Mouse (Mus musculus): ENCODE data around the gene Trpv1.

The Trpv1 gene

GRCm38 (mm10) chr11:73233992-73234391 lies at the start of gene Trpv1:
Gene Trpv1, plus strand, starts transcription at chr11:73234292.
- no peak for DNase-seq (ENCODE audit: low spot score)

- DNase-seq (ENCODE audit: low spot score), result no peak
These were observed 48.0 kb upstream of the Trpv1 start for GRCm38 (mm10) chr11:73185872-73186615.

- no peak for DNase-seq (ENCODE audit: low spot score)
These were observed 46.9 kb upstream of the Trpv1 start for GRCm38 (mm10) chr11:73187231-73187630.

GRCm38 (mm10) chr11:73193047-73193446 lies 41.0 kb upstream of the Trpv1 start:
- DNase-seq (ENCODE audit: low spot score), result no peak

GRCm38 (mm10) chr11:73194444-73194843 lies 39.6 kb upstream of the Trpv1 start:
- no peak for DNase-seq (ENCODE audit: low spot score)

GRCm38 (mm10) chr11:73198190-73198589 lies 35.9 kb upstream of the Trpv1 start:
- no peak for DNase-seq (ENCODE audit: low spot score)

- peak; percentile 83 for DNase-seq (ENCODE audit: low spot score)
These were observed 35.4 kb upstream of the Trpv1 start, which contains the start of gene Ctns for GRCm38 (mm10) chr11:73198603-73199229. Gene Ctns, minus strand, starts transcription at chr11:73199042.

- peak; percentile 94 for DNase-seq (ENCODE audit: low spot score)
These were observed 34.8 kb upstream of the Trpv1 start, which contains the start of gene Shpk for GRCm38 (mm10) chr11:73199230-73199712. Gene Shpk, plus strand, starts transcription at chr11:73199460.

GRCm38 (mm10) chr11:73199879-73200278 lies 34.2 kb upstream of the Trpv1 start:
- no peak for DNase-seq (ENCODE audit: low spot score)

- DNase-seq (ENCODE audit: low spot score), result no peak
These were observed 33.1 kb upstream of the Trpv1 start for GRCm38 (mm10) chr11:73201021-73201420.

GRCm38 (mm10) chr11:73201597-73201996 lies 32.5 kb upstream of the Trpv1 start:
- no peak for DNase-seq (ENCODE audit: low spot score)

GRCm38 (mm10) chr11:73203895-73204294 lies 30.2 kb upstream of the Trpv1 start:
- no peak for DNase-seq (ENCODE audit: low spot score)

GRCm38 (mm10) chr11:73205194-73205593 lies 28.9 kb upstream of the Trpv1 start:
- DNase-seq (ENCODE audit: low spot score), result no peak

- no peak for DNase-seq (ENCODE audit: low spot score)
These were observed 26.5 kb upstream of the Trpv1 start for GRCm38 (mm10) chr11:73207621-73208020.

GRCm38 (mm10) chr11:73213956-73214355 lies 20.1 kb upstream of the Trpv1 start:
- no peak for DNase-seq (ENCODE audit: low spot score)

GRCm38 (mm10) chr11:73219671-73220070 lies 14.4 kb upstream of the Trpv1 start:
- no peak for DNase-seq (ENCODE audit: low spot score)

GRCm38 (mm10) chr11:73220651-73221050 lies 13.4 kb upstream of the Trpv1 start:
- DNase-seq (ENCODE audit: low spot score), result no peak

- no peak for DNase-seq (ENCODE audit: low spot score)
These were observed 11.2 kb upstream of the Trpv1 start for GRCm38 (mm10) chr11:73222846-73223245.

GRCm38 (mm10) chr11:73223966-73224365 lies 10.1 kb upstream of the Trpv1 start:
- no peak for DNase-seq (ENCODE audit: low spot score)

- no peak for DNase-seq (ENCODE audit: low spot score)
These were observed 8.2 kb upstream of the Trpv1 start for GRCm38 (mm10) chr11:73225856-73226255.

- no peak for DNase-seq (ENCODE audit: low spot score)
These were observed 5.2 kb upstream of the Trpv1 start for GRCm38 (mm10) chr11:73228881-73229280.

GRCm38 (mm10) chr11:73230081-73230480 lies 4.0 kb upstream of the Trpv1 start:
- no peak for DNase-seq (ENCODE audit: low spot score)

GRCm38 (mm10) chr11:73232513-73232912 lies 1.6 kb upstream of the Trpv1 start:
- DNase-seq (ENCODE audit: low spot score), result no peak
